ENCODE assay signal across 8 mouse cellular contexts in the genomic region with DNA sequence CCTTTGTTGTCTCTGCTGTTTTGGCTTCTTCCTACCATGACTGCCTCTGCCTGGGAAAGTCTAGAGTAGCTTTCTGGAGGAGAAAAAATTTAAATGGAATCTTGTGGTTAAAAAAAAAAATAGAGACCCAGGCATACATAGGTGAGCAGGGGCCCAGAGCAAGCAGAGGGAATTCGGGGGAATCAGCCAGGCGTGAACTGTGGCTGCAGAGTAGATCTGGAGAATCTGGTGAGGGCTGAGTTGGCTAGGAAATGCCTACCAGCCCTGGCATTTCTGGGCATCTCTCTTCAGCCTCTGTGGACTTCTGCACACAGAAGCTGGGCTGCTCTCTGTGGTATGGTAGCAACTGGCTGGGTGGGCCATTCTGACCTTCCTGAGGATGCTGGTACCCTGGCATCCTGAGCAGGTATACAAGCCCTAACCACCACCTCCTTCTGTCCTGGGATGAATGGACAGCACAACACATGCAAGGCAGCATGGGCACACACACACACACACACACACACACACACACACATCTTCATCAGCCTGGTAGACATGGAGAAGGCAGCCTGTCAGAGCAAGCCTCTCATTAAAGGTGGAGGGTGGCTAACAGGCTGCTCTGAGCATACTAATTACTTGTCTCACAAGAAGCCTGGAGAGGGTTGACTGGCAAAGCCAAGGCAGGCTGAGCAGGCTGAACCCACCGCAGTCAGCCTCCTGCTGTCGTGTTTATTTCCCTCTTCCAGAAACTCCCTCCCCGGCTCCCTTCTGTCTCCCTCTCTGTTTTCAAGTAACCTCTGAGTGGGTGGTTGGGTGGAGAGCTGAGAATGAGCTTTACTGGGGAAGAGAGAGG. TPM values are rescaled to one million over a fixed set of nuclear protein-coding genes. Genes with fewer than 3 reads are reported as not detected.
DNase-seq lines count a peak whose midpoint lies in the region; ATAC-seq and TF ChIP-seq lines count a peak whose summit lies in the region.

No protein-coding gene starts in this region.

- no peaks in the 10 kb centered on the region for H3K9me3 ChIP-seq in embryonic facial prominence, embryonic 11.5 days (replicated peaks; ENCODE audit: control insufficient read depth, low read length)
- no peaks in the 10 kb centered on the region for H3K9me3 ChIP-seq in hindbrain, embryonic 14.5 days (ENCODE audit: control insufficient read depth, low read length)
- no peaks in the 10 kb centered on the region for H3K9me3 ChIP-seq in limb, embryonic 13.5 days

- no peaks in the 10 kb centered on the region for H3K36me3 ChIP-seq in embryonic facial prominence, embryonic 11.5 days (replicated peaks; ENCODE audit: control insufficient read depth, insufficient read depth, low read depth, low read length)
- no peaks in the 10 kb centered on the region for H3K36me3 ChIP-seq in hindbrain, embryonic 14.5 days (replicated peaks; ENCODE audit: control insufficient read depth, insufficient read depth)
- H3K36me3 ChIP-seq in limb, embryonic 13.5 days, result no peaks in the 10 kb centered on the region
- H3K36me3 ChIP-seq in heart, adult 2 months (ENCODE audit: control insufficient read depth, insufficient read depth, low read length), result no peaks in the 10 kb centered on the region

- H3K4me3 ChIP-seq in embryonic facial prominence, embryonic 11.5 days (ENCODE audit: low read depth, low read length), result no peak overlapping the region
- no peak overlapping the region for H3K4me3 ChIP-seq in hindbrain, embryonic 14.5 days (replicated peaks; ENCODE audit: low read length)
- H3K4me3 ChIP-seq in limb, embryonic 13.5 days, result no peak overlapping the region
- H3K4me3 ChIP-seq in heart, adult 2 months, result no peak overlapping the region

- whole genome bisulfite sequencing in embryonic facial prominence, embryonic 11.5 days, result 28% methylated on average over 5 of the region's 5 CpGs
- WGBS in hindbrain, embryonic 14.5 days, result 17% methylated on average over 5 of the region's 5 CpGs
- 21% methylated on average over 5 of the region's 5 CpGs for WGBS in limb, embryonic 13.5 days
- 46% methylated on average over 5 of the region's 5 CpGs for WGBS in heart, adult 2 months

- no peak for TF ChIP-seq CTCF in heart, adult 2 months (IDR thresholded peaks at IDR 0.05)

- H3K4me1 ChIP-seq in embryonic facial prominence, embryonic 11.5 days (ENCODE audit: control insufficient read depth, insufficient read depth, low read length), result no peaks in the 10 kb centered on the region
- H3K4me1 ChIP-seq in hindbrain, embryonic 14.5 days (replicated peaks; ENCODE audit: control insufficient read depth, insufficient read depth, low read length), result peaks cover 8% of the 10 kb centered on the region; the same call in 1 of the 2 replicates
- H3K4me1 ChIP-seq in limb, embryonic 13.5 days, result peaks cover 16% of the 10 kb centered on the region
- no peaks in the 10 kb centered on the region for H3K4me1 ChIP-seq in heart, adult 2 months (ENCODE audit: control insufficient read depth, insufficient read depth, low read length)

- H3K27ac ChIP-seq in embryonic facial prominence, embryonic 11.5 days (replicated peaks; ENCODE audit: low read depth, low read length), result no peak overlapping the region
- peak overlapping the region; percentile 66 for H3K27ac ChIP-seq in hindbrain, embryonic 14.5 days
- peak overlapping the region; percentile 44; the same call in 1 of the 2 replicates for H3K27ac ChIP-seq in limb, embryonic 13.5 days
- H3K27ac ChIP-seq in heart, adult 2 months, result no peak overlapping the region

- no peaks in the 10 kb centered on the region for H3K79me2 ChIP-seq in heart, adult 2 months (replicated peaks; ENCODE audit: control insufficient read depth, insufficient read depth, low read length)

- no peak for TF ChIP-seq POLR2A in heart, adult 2 months (IDR thresholded peaks at IDR 0.05; ENCODE audit: insufficient read depth, low read depth, low read length)

- H3K27me3 ChIP-seq in embryonic facial prominence, embryonic 11.5 days (ENCODE audit: control insufficient read depth, insufficient read depth, low read length), result no peaks in the 10 kb centered on the region
- H3K27me3 ChIP-seq in hindbrain, embryonic 14.5 days (ENCODE audit: control insufficient read depth, insufficient read depth, low read length), result no peaks in the 10 kb centered on the region
- no peaks in the 10 kb centered on the region for H3K27me3 ChIP-seq in limb, embryonic 13.5 days
- no peaks in the 10 kb centered on the region for H3K27me3 ChIP-seq in heart, adult 2 months (ENCODE audit: control insufficient read depth, insufficient read depth, low read length)

- ATAC-seq in embryonic facial prominence, embryonic 11.5 days (replicated peaks; ENCODE audit: insufficient number of reproducible peaks, low FRiP score, low TSS enrichment, low read depth), result peak; percentile 39; the same call in 1 of the 2 replicates
- ATAC-seq in hindbrain, embryonic 14.5 days (ENCODE audit: low FRiP score), result peak; percentile 86
- no peak for ATAC-seq in limb, embryonic 13.5 days (ENCODE audit: low FRiP score, low read depth)

- no peak for TF ChIP-seq EP300 in heart, adult 2 months (IDR thresholded peaks at IDR 0.05; ENCODE audit: insufficient read depth, low read depth, low read length)

- DNase-seq in Muller cell, postnatal 12 days (ENCODE audit: inconsistent ontology term), result peak; percentile 72
- no peak for DNase-seq in embryonic facial prominence, embryonic 11.5 days (ENCODE audit: low spot score)
- peak; percentile 34 for DNase-seq in hindbrain, embryonic 14.5 days (ENCODE audit: low spot score)
- no peak for DNase-seq in lung, adult 18-20 months
- DNase-seq in ovary, postnatal 36 days (ENCODE audit: low spot score), result no peak
- no peak for DNase-seq in adipocyte (ENCODE audit: low spot score)
- no peak for DNase-seq in heart, adult 2 months

- intact Hi-C loops in heart, adult 2 months (cut with DNase I), result no loop called here

- no peak overlapping the region for H3K9ac ChIP-seq in embryonic facial prominence, embryonic 11.5 days (replicated peaks; ENCODE audit: low read length)
- H3K9ac ChIP-seq in hindbrain, embryonic 14.5 days, result no peak overlapping the region
- H3K9ac ChIP-seq in limb, embryonic 13.5 days, result no peak overlapping the region
- no peak overlapping the region for H3K9ac ChIP-seq in heart, adult 2 months (ENCODE audit: low read depth, low read length)

- no peak overlapping the region for H3K4me2 ChIP-seq in embryonic facial prominence, embryonic 11.5 days (ENCODE audit: low read depth, low read length)
- no peak overlapping the region for H3K4me2 ChIP-seq in hindbrain, embryonic 14.5 days (replicated peaks)
- H3K4me2 ChIP-seq in limb, embryonic 13.5 days (replicated peaks), result no peak overlapping the region

RNA-seq across cellular contexts. Expression of gene Gm973, which starts 19.1 kb away (rescaled TPM):
- polyA plus RNA-seq in embryonic facial prominence, embryonic 11.5 days (2014; fragmentation: Nextera tagmentation; extraction: Ambion mirVana), result 2.3 and 3.7 TPM in 2 replicates
- 7.1 and 10.6 TPM in 2 replicates for polyA plus RNA-seq in hindbrain, embryonic 14.5 days (2014; fragmentation: Nextera tagmentation; extraction: Ambion mirVana)
- polyA plus RNA-seq in limb, embryonic 13.5 days (2015; fragmentation: Nextera tagmentation; extraction: Ambion mirVana), result 0.45 and 1.4 TPM in 2 replicates
- total RNA-seq in heart, adult 2 months (2021), result under 1 TPM in 1 of 2 experiments, not detected in 1; 0.30 TPM
- polyA plus RNA-seq in heart, adult 2 months (2012; rRNA removed), result 0.29 and 0.45 TPM in 2 replicates

RNA-seq across cellular contexts. Expression of gene Fzd7, which starts 53.0 kb away (rescaled TPM):
- polyA plus RNA-seq in embryonic facial prominence, embryonic 11.5 days (2014; fragmentation: Nextera tagmentation; extraction: Ambion mirVana), result 19.3 and 21.6 TPM in 2 replicates
- polyA plus RNA-seq in hindbrain, embryonic 14.5 days (2014; fragmentation: Nextera tagmentation; extraction: Ambion mirVana), result 3.8 and 4.4 TPM in 2 replicates
- polyA plus RNA-seq in limb, embryonic 13.5 days (2015; fragmentation: Nextera tagmentation; extraction: Ambion mirVana), result 12.8 and 13.4 TPM in 2 replicates
- total RNA-seq in heart, adult 2 months (2021), result 1 to 10 TPM; 5.3 to 7.0 TPM
- polyA plus RNA-seq in heart, adult 2 months (2012; rRNA removed), result 5.8 TPM in 2 replicates

Comparison
In these comparisons a context has a peak if more than half of its experiments do, and no peak if none do; other contexts are left out.
1. DNase-seq: peak in Muller cell, postnatal 12 days (single experiment) and hindbrain, embryonic 14.5 days (single experiment); none in embryonic facial prominence, embryonic 11.5 days (single experiment), lung, adult 18-20 months (0 of 2), ovary, postnatal 36 days (single experiment), adipocyte (single experiment) and heart, adult 2 months (0 of 2).
2. H3K27ac ChIP-seq: peak in hindbrain, embryonic 14.5 days (single experiment) and limb, embryonic 13.5 days (single experiment); none in embryonic facial prominence, embryonic 11.5 days (single experiment) and heart, adult 2 months (single experiment).